Mouse (Mus musculus): ENCODE data around the gene Grk4. TPM values are rescaled to one million over a fixed set of nuclear protein-coding genes. Genes with fewer than 3 reads are reported as not detected.
"Not testable (repeated sequence)": the region's sequence is repeated elsewhere in the genome, so short reads cannot be mapped to it uniquely, and the experiment has no call there.

Gene Grk4
- polyA plus RNA-seq, 1 experiment from 2014 or later = 2.0 TPM

DNA sequence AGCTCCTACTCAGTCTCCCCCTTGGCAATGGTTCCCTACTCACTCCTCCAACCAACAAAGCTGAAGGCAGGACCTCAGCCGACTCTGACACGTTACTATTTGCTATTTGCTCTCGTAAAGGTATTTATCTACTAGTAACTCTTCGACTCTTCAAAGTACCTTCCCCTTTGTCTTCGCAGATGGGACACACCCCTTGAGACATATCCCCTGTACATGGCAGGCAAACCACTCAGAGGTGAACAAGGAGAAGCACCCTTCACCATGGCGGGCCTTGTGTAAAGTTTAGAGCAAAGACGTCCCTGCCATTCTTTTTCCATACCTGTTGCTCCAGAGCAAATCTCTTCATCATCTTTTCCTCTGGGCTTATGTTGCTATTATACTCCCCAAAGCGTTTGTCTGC lies 2.6 kb upstream of the Grk4 start:
- H3K9me3 ChIP-seq = no peaks in the 10 kb centered on the region
- 0 out of 2 replicates have a peak, but pooled peaks cover 3% of the 10 kb centered on the region for H3K27me3 ChIP-seq (ENCODE audit: insufficient read depth, poor library complexity, severe bottlenecking)
- H3K36me3 ChIP-seq = peaks cover 54% of the 10 kb centered on the region
- peaks cover 7% of the 10 kb centered on the region for H3K4me1 ChIP-seq (replicated peaks)
- no peak overlapping the region for H3K27ac ChIP-seq
- no peak overlapping the region for H3K4me3 ChIP-seq
- DNase-seq (ENCODE audit: low spot score) = no peak
- 96% methylated on average over 8 of the region's 8 CpGs for WGBS

- H3K27me3 ChIP-seq (ENCODE audit: insufficient read depth, poor library complexity, severe bottlenecking) = 0 out of 2 replicates have a peak, but pooled peaks cover 3% of the 10 kb centered on the region
- H3K9me3 ChIP-seq = no peaks in the 10 kb centered on the region
- peaks cover 7% of the 10 kb centered on the region for H3K4me1 ChIP-seq (replicated peaks)
- peak overlapping the region; percentile 89 for H3K27ac ChIP-seq
- under 1% methylated on average over 57 of the region's 57 CpGs for WGBS
- DNase-seq (ENCODE audit: low spot score) = no peak
- peak overlapping the region; percentile 72 for H3K4me3 ChIP-seq
- peaks cover 23% of the 10 kb centered on the region for H3K36me3 ChIP-seq
Observed at GRCm38 (mm10) chr5:34660591-34661130, 482 bp downstream of the Grk4 start.

- peaks cover 11% of the 10 kb centered on the region for H3K36me3 ChIP-seq
- no peak for DNase-seq (ENCODE audit: low spot score)
- no peak overlapping the region for H3K27ac ChIP-seq
- H3K4me1 ChIP-seq (replicated peaks) = peaks cover 7% of the 10 kb centered on the region
- H3K27me3 ChIP-seq (ENCODE audit: insufficient read depth, poor library complexity, severe bottlenecking) = 0 out of 2 replicates have a peak, but pooled peaks cover 3% of the 10 kb centered on the region
- H3K9me3 ChIP-seq = no peaks in the 10 kb centered on the region
- H3K4me3 ChIP-seq = no peak overlapping the region
- 80% methylated on average over 4 of the region's 4 CpGs for WGBS
Observed at GRCm38 (mm10) chr5:34661909-34662308, 1.7 kb downstream of the Grk4 start.

GRCm38 (mm10) chr5:34663231-34663630 lies 3.1 kb downstream of the Grk4 start:
- H3K27me3 ChIP-seq (ENCODE audit: insufficient read depth, poor library complexity, severe bottlenecking) = 0 out of 2 replicates have a peak, but pooled peaks cover 3% of the 10 kb centered on the region
- H3K36me3 ChIP-seq = peaks cover under 1% of the 10 kb centered on the region
- no peaks in the 10 kb centered on the region for H3K9me3 ChIP-seq
- peaks cover 7% of the 10 kb centered on the region for H3K4me1 ChIP-seq (replicated peaks)
- no peak overlapping the region for H3K4me3 ChIP-seq
- DNase-seq (ENCODE audit: low spot score) = no peak
- H3K27ac ChIP-seq = no peak overlapping the region
- 98% methylated on average over 2 of the region's 2 CpGs for WGBS

DNA sequence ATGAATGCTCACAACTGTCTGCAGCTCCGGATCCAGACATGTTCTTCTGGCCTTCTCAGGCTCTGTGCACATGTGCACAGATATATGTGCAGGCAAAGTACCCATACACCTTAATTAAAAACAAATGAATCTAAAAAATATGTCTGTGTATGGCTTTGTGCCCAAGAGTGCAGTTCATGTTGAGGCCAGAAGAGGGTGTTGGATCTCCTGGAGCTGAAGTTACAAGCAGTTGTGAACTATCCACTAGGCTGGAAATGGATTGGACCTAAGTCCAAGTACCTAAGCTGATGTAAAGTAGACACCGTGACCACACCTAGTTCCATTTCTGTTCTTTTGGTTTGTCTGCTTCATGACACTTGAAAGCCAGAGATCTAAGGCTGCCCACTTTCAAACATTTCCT lies 9.3 kb downstream of the Grk4 start:
- no peak for DNase-seq (ENCODE audit: low spot score)
- Histone ChIP-seq H3K27me3 (ENCODE audit: insufficient read depth, poor library complexity, severe bottlenecking) (no peaks in the 10 kb centered on the region), H3K9me3 (no peaks in the 10 kb centered on the region), H3K27ac (no peak overlapping the region), H3K4me3 (no peak overlapping the region), H3K36me3 (peaks cover 6% of the 10 kb centered on the region; the same call in 1 of the 2 replicates), H3K4me1 (replicated peaks) (no peaks in the 10 kb centered on the region)
- WGBS = 80% methylated on average over 2 of the region's 2 CpGs

DNA sequence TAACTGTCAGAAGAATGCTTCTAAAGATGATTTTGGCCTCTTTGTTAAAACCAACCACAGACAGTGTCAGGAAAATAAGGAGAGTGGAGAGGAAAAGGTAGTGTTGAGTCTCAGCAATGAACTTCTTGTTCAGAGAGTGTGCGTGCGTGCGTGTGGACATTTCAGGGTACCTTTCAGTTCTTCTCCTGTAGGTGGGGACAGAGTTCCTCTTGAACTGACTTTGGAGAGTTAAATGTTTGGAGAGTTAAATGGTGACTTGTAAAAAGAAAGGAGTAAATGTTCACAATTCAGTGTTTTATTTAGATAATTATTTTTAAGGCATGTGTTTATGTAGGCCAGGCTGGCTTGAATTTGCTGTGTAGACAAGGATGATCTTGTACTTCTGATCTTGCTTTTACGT lies 10.1 kb downstream of the Grk4 start:
- Histone ChIP-seq H3K4me1 (replicated peaks) (no peaks in the 10 kb centered on the region), H3K9me3 (no peaks in the 10 kb centered on the region), H3K27ac (no peak overlapping the region), H3K36me3 (peaks cover 6% of the 10 kb centered on the region; the same call in 1 of the 2 replicates), H3K4me3 (no peak overlapping the region), H3K27me3 (ENCODE audit: insufficient read depth, poor library complexity, severe bottlenecking) (no peaks in the 10 kb centered on the region)
- 84% methylated on average over 4 of the region's 4 CpGs for WGBS
- DNase-seq (ENCODE audit: low spot score) = no peak

DNA sequence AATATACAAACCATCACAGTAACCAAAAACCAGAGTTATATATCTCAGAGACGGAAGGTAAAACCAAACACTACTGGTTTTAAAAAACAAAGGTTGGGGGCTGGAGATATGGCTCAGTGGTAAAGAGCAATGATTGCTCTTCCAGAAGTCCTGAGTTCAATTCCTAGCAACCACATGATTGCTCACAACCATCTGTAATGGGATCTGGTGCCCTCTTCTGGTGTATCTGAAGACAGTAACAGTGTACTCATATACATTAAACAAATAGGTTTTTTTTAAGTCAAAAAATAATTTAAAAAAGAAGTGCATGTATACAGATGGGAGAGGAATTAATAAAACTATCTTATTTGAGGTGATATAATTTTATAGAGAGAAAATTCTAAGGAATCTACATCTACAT lies 29.7 kb downstream of the Grk4 start:
- Histone ChIP-seq H3K4me3 (no peak overlapping the region), H3K27ac (no peak overlapping the region), H3K36me3 (no peaks in the 10 kb centered on the region), H3K27me3 (ENCODE audit: insufficient read depth, poor library complexity, severe bottlenecking) (no peaks in the 10 kb centered on the region), H3K9me3 (no peaks in the 10 kb centered on the region), H3K4me1 (replicated peaks) (no peaks in the 10 kb centered on the region)
- 91% methylated on average over 1 of the region's 1 CpGs for WGBS
- no peak for DNase-seq (ENCODE audit: low spot score)

DNA sequence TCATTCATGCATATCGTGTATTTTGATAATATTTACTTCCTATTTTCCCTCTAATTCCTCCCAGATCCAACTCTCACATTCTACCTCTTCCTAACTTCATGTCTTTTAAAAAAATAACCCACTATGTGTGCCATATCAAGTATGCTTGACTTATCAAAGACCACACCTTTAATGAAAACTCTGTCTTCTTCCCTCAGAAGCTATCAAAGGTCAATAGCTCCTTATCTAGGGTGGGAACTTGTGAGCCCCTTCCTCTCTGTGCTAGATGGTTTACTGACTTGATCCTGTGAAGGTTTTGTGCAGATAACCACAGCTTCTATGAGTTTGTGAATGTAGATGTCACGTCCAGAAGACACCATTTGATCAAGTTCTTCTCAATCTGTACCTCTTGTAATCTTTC lies 32.6 kb downstream of the Grk4 start:
- H3K27ac ChIP-seq = no peak overlapping the region
- WGBS = 70% methylated on average over 2 of the region's 2 CpGs
- no peak for DNase-seq (ENCODE audit: low spot score)
- no peaks in the 10 kb centered on the region for H3K27me3 ChIP-seq (ENCODE audit: insufficient read depth, poor library complexity, severe bottlenecking)
- H3K36me3 ChIP-seq = no peaks in the 10 kb centered on the region
- H3K4me1 ChIP-seq (replicated peaks) = no peaks in the 10 kb centered on the region
- H3K9me3 ChIP-seq = no peaks in the 10 kb centered on the region
- no peak overlapping the region for H3K4me3 ChIP-seq

- WGBS = 76% methylated on average over 5 of the region's 5 CpGs
- no peaks in the 10 kb centered on the region for H3K36me3 ChIP-seq
- no peak overlapping the region for H3K4me3 ChIP-seq
- no peak overlapping the region for H3K27ac ChIP-seq
- no peak for DNase-seq (ENCODE audit: low spot score)
- H3K9me3 ChIP-seq = no peaks in the 10 kb centered on the region
- H3K4me1 ChIP-seq (replicated peaks) = no peaks in the 10 kb centered on the region
- no peaks in the 10 kb centered on the region for H3K27me3 ChIP-seq (ENCODE audit: insufficient read depth, poor library complexity, severe bottlenecking)
Observed at GRCm38 (mm10) chr5:34695521-34695920, 35.3 kb downstream of the Grk4 start.

- Histone ChIP-seq H3K27me3 (ENCODE audit: insufficient read depth, poor library complexity, severe bottlenecking) (no peaks in the 10 kb centered on the region), H3K9me3 (no peaks in the 10 kb centered on the region), H3K4me1 (replicated peaks) (no peaks in the 10 kb centered on the region), H3K27ac (no peak overlapping the region), H3K4me3 (no peak overlapping the region), H3K36me3 (no peaks in the 10 kb centered on the region)
- 87% methylated on average over 1 of the region's 1 CpGs for whole genome bisulfite sequencing
- no peak for DNase-seq (ENCODE audit: low spot score)
Observed at GRCm38 (mm10) chr5:34708436-34708835, 48.3 kb downstream of the Grk4 start.

DNA sequence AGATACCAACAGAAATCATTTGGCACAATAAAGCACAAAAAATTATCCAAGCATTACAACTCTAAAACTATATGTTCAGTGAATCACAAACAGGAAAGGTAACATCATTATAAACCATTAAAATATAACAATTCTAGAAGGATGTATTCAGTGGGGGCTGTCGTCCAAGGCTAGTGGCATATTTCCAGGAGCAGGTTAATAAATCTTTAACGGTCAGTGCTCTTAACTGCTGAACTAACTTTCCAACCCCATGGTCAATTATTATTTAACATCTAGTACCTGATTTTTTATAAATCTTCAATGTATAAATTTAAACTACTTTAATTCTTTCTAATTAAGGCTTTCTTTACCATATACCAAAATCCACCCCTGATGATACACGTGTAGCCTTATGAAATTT lies 54.2 kb downstream of the Grk4 start:
- not testable (repeated sequence) for H3K27me3 ChIP-seq (ENCODE audit: insufficient read depth, poor library complexity, severe bottlenecking); H3K4me3 ChIP-seq; H3K9me3 ChIP-seq; H3K36me3 ChIP-seq; H3K4me1 ChIP-seq (replicated peaks); DNase-seq (ENCODE audit: low spot score); H3K27ac ChIP-seq
- WGBS = 88% methylated on average over 3 of the region's 3 CpGs

GRCm38 (mm10) chr5:34714816-34715215 lies 54.6 kb downstream of the Grk4 start:
- 87% methylated on average over 5 of the region's 5 CpGs for WGBS
- H3K4me1 ChIP-seq (replicated peaks) = no peaks in the 10 kb centered on the region
- no peaks in the 10 kb centered on the region for H3K36me3 ChIP-seq
- no peak overlapping the region for H3K4me3 ChIP-seq
- no peak overlapping the region for H3K27ac ChIP-seq
- no peaks in the 10 kb centered on the region for H3K27me3 ChIP-seq (ENCODE audit: insufficient read depth, poor library complexity, severe bottlenecking)
- H3K9me3 ChIP-seq = no peaks in the 10 kb centered on the region
- DNase-seq (ENCODE audit: low spot score) = no peak

DNA sequence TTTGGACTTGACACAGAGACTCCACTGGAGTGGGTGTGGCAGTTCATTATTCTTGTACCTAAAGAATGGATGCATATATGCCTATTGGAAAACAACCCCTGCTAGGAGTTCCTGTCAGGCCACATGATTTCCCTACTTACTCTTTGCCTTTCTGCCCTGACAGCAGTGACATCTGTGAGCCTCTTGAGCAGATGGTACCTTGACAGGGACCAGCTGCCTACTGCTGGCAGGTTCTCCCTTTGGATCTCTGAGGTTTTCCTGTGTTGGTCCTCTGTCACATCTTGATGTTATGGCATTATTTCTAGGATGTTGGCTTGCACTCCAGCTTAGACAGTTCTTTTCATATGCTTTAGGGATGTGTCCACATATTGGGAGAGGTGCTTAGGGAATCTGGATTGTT lies 69.0 kb downstream of the Grk4 start:
- Histone ChIP-seq H3K27ac (no peak overlapping the region), H3K9me3 (no peaks in the 10 kb centered on the region), H3K4me3 (no peak overlapping the region), H3K36me3 (no peaks in the 10 kb centered on the region), H3K27me3 (ENCODE audit: insufficient read depth, poor library complexity, severe bottlenecking) (no peaks in the 10 kb centered on the region), H3K4me1 (replicated peaks) (no peaks in the 10 kb centered on the region)
- no peak for DNase-seq (ENCODE audit: low spot score)

GRCm38 (mm10) chr5:34730255-34730654 lies 70.1 kb downstream of the Grk4 start:
- Histone ChIP-seq H3K36me3 (no peaks in the 10 kb centered on the region), H3K4me1 (replicated peaks) (no peaks in the 10 kb centered on the region), H3K27me3 (ENCODE audit: insufficient read depth, poor library complexity, severe bottlenecking) (no peaks in the 10 kb centered on the region), H3K27ac (no peak overlapping the region), H3K9me3 (no peaks in the 10 kb centered on the region), H3K4me3 (no peak overlapping the region)
- WGBS = 77% methylated on average over 1 of the region's 1 CpGs
- no peak for DNase-seq (ENCODE audit: low spot score)
